Mouse (Mus musculus): ENCODE measurements at regions not wholly inside any gene's neighbourhood (a gene's known extent, or its start where the extent isn't known, plus 50 kb on each side); places are given as distances from the start of the nearest gene placed in this dataset.

DNA sequence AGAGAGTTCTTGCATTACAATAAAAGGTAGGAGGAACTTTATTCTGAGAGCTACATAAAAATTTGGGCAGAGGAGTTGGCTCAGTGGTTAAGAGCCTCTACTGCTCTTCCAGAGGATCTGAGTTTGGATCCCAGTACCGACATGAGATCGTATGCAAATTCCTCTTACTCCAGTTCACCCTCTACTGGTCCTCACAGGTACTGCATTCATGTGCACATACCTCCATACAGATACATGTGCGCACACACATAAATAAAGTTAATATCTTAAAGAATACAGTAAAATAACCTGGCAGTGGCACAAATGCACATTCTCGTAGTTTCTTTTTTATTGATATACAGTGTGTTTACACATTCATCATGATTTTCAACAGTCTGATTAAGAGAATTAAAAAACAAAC lies 232.4 kb downstream of the Vps13c start:
- DNase-seq: no peak
- Histone ChIP-seq H3K4me3 (no peak overlapping the region), H3K9ac (ENCODE audit: low read depth, low read length) (no peak overlapping the region), H3K79me2 (replicated peaks; ENCODE audit: control insufficient read depth, insufficient read depth, low read length) (no peaks in the 10 kb centered on the region), H3K4me1 (ENCODE audit: control insufficient read depth, insufficient read depth, low read length) (no peaks in the 10 kb centered on the region), H3K27me3 (ENCODE audit: control insufficient read depth, insufficient read depth, low read length) (no peaks in the 10 kb centered on the region), H3K36me3 (ENCODE audit: control insufficient read depth, insufficient read depth, low read length) (no peaks in the 10 kb centered on the region), H3K27ac (no peak overlapping the region)
- TF ChIP-seq CTCF (IDR thresholded peaks at IDR 0.05): peak; percentile 34
- TF ChIP-seq EP300 (IDR thresholded peaks at IDR 0.05; ENCODE audit: insufficient read depth, low read depth, low read length): no peak
- 91% methylated on average over 4 of the region's 4 CpGs for WGBS
- intact Hi-C loops (cut with DNase I): no loop called here

DNA sequence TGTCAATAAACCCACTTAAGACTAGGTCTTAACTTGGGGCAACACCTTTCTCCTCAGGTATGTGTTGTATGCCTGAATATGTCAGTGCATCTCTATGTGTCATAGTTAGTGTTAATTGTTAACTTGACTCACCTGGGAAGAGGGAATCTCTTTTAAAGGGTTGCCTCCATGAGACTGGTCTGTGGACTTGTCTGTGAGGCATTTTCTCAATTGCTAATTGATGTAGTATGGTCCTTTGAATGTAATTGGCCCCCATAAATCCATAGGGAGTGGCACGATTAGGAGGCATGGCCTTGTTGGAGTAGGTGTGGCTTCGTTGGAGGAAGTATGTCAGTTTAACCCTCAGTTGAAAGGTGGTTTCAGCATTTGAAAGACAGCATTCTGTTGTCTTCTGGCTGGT lies 237.1 kb downstream of the Vps13c start:
- H3K4me1 ChIP-seq (ENCODE audit: control insufficient read depth, insufficient read depth, low read length): no peaks in the 10 kb centered on the region
- DNase-seq: no peak
- 61% methylated on average over 2 of the region's 2 CpGs for WGBS
- no peak overlapping the region for H3K4me3 ChIP-seq
- no peak for TF ChIP-seq EP300 (IDR thresholded peaks at IDR 0.05; ENCODE audit: insufficient read depth, low read depth, low read length)
- no peak for TF ChIP-seq POLR2A (IDR thresholded peaks at IDR 0.05; ENCODE audit: insufficient read depth, low read depth, low read length)
- TF ChIP-seq CTCF (IDR thresholded peaks at IDR 0.05): no peak
- no peak overlapping the region for H3K9ac ChIP-seq (ENCODE audit: low read depth, low read length)
- no peaks in the 10 kb centered on the region for H3K36me3 ChIP-seq (ENCODE audit: control insufficient read depth, insufficient read depth, low read length)
- no peaks in the 10 kb centered on the region for H3K27me3 ChIP-seq (ENCODE audit: control insufficient read depth, insufficient read depth, low read length)
- no peak overlapping the region for H3K27ac ChIP-seq
- intact Hi-C loops (cut with DNase I): no loop called here
- no peaks in the 10 kb centered on the region for H3K79me2 ChIP-seq (replicated peaks; ENCODE audit: control insufficient read depth, insufficient read depth, low read length)

DNA sequence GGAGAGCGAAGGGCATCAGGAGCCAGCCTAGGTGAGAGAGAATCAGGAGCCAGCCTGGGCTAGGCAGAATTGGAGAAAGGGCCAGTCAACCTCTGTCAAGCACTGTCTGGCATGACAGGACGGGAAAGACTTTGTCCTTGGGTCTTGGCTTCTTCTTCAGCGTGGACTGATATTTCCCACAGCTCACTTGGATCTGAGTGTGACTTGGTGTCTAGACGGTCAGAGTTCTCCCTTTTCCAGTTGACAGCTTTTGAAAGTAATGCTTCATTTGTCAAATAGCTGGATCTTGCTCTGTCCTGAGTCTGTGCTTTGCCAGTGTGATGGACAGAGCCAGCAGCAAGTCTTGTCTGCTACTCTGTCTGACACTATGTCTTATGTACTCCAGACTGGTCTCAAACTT lies 243.1 kb downstream of the Vps13c start:
- Histone ChIP-seq H3K9ac (ENCODE audit: low read depth, low read length) (no peak overlapping the region), H3K4me1 (ENCODE audit: control insufficient read depth, insufficient read depth, low read length) (no peaks in the 10 kb centered on the region; the same call in 1 of the 2 replicates), H3K79me2 (replicated peaks; ENCODE audit: control insufficient read depth, insufficient read depth, low read length) (no peaks in the 10 kb centered on the region), H3K27me3 (ENCODE audit: control insufficient read depth, insufficient read depth, low read length) (no peaks in the 10 kb centered on the region), H3K36me3 (ENCODE audit: control insufficient read depth, insufficient read depth, low read length) (no peaks in the 10 kb centered on the region), H3K4me3 (no peak overlapping the region), H3K27ac (no peak overlapping the region)
- DNase-seq: no peak
- intact Hi-C loops (cut with DNase I): no loop called here
- 71% methylated on average over 4 of the region's 4 CpGs for WGBS
- TF ChIP-seq CTCF (IDR thresholded peaks at IDR 0.05): no peak
- TF ChIP-seq EP300 (IDR thresholded peaks at IDR 0.05; ENCODE audit: insufficient read depth, low read depth, low read length): no peak
- no peak for TF ChIP-seq POLR2A (IDR thresholded peaks at IDR 0.05; ENCODE audit: insufficient read depth, low read depth, low read length)

DNA sequence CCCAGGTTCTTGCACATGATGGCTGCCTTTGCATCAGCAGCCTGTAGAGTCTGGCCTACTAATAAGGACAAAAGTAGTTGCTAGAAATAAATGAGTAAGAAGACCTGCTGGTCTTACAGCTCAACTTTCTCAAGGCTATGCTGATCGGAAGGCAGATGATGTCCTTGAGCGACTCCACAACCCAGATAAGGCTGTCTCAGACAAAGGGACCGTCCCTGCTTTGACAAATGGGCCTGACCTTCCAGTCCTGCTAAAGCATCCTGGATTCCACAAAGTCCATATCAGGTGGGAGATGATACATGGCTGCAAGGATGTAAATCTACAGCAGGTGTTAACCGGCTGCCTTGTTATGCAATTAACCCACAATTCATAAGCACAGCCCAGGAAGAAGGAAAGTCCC lies 244.8 kb downstream of the Vps13c start:
- intact Hi-C loops (cut with DNase I): no loop called here
- H3K9ac ChIP-seq (ENCODE audit: low read depth, low read length): no peak overlapping the region
- H3K4me3 ChIP-seq: no peak overlapping the region
- H3K36me3 ChIP-seq (ENCODE audit: control insufficient read depth, insufficient read depth, low read length): no peaks in the 10 kb centered on the region
- H3K27me3 ChIP-seq (ENCODE audit: control insufficient read depth, insufficient read depth, low read length): no peaks in the 10 kb centered on the region
- no peaks in the 10 kb centered on the region for H3K79me2 ChIP-seq (replicated peaks; ENCODE audit: control insufficient read depth, insufficient read depth, low read length)
- WGBS: 82% methylated on average over 4 of the region's 4 CpGs
- no peak for DNase-seq
- TF ChIP-seq EP300 (IDR thresholded peaks at IDR 0.05; ENCODE audit: insufficient read depth, low read depth, low read length) (no peak), POLR2A (IDR thresholded peaks at IDR 0.05; ENCODE audit: insufficient read depth, low read depth, low read length) (no peak), CTCF (IDR thresholded peaks at IDR 0.05) (no peak)
- no peak overlapping the region for H3K27ac ChIP-seq
- no peaks in the 10 kb centered on the region; the same call in 1 of the 2 replicates for H3K4me1 ChIP-seq (ENCODE audit: control insufficient read depth, insufficient read depth, low read length)

DNA sequence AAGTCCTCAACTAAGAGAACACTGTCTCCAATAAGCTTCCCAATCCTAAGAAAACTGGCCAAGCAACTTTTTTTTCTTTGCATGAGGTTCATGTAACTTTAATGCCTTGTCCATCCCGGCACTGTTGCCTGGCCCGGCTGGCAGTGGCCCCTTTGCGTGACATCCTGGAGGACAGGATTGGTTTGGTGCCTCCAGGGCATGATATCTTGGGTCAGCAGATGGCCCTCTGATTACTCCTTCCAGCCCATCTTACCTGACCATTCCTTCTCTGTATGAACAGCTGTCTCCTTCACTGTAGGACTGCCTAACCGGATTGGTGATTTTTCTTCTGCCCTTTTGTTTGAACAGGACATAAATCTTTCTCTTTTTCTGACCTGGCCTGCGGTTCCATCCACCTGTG lies 254.4 kb downstream of the Vps13c start:
- no peak overlapping the region for H3K27ac ChIP-seq
- DNase-seq: no peak
- intact Hi-C loops (cut with DNase I): no loop called here
- no peak overlapping the region for H3K4me3 ChIP-seq
- H3K27me3 ChIP-seq (ENCODE audit: control insufficient read depth, insufficient read depth, low read length): no peaks in the 10 kb centered on the region
- TF ChIP-seq EP300 (IDR thresholded peaks at IDR 0.05; ENCODE audit: insufficient read depth, low read depth, low read length) (no peak), CTCF (IDR thresholded peaks at IDR 0.05) (no peak), POLR2A (IDR thresholded peaks at IDR 0.05; ENCODE audit: insufficient read depth, low read depth, low read length) (no peak)
- H3K36me3 ChIP-seq (ENCODE audit: control insufficient read depth, insufficient read depth, low read length): no peaks in the 10 kb centered on the region
- 93% methylated on average over 5 of the region's 5 CpGs for WGBS
- no peaks in the 10 kb centered on the region for H3K79me2 ChIP-seq (replicated peaks; ENCODE audit: control insufficient read depth, insufficient read depth, low read length)
- no peak overlapping the region for H3K9ac ChIP-seq (ENCODE audit: low read depth, low read length)
- H3K4me1 ChIP-seq (ENCODE audit: control insufficient read depth, insufficient read depth, low read length): no peaks in the 10 kb centered on the region

DNA sequence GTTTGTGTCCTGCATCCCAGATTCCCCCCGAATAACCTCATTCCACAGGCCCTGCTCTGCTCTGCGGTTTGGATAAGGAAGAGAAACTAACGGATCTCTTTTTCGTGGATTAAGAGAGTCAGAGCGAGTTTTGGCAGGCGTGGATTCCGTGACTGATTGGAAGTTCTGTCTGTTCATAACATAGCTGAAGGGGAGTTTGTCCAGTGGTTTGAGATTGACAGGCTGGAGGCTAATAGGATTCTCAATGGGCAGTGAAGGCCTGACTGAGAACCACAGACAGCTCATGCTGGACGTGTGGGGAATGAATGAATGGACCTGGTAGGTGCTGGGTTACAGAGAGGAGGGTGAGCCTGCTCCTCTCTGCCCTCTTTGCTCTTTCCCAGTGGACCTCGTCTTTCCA lies 269.6 kb downstream of the Vps13c start:
- 72% methylated on average over 9 of the region's 9 CpGs for WGBS
- TF ChIP-seq POLR2A (IDR thresholded peaks at IDR 0.05; ENCODE audit: insufficient read depth, low read depth, low read length) (no peak), EP300 (IDR thresholded peaks at IDR 0.05; ENCODE audit: insufficient read depth, low read depth, low read length) (no peak), CTCF (IDR thresholded peaks at IDR 0.05) (no peak)
- H3K27ac ChIP-seq: no peak overlapping the region
- H3K9ac ChIP-seq (ENCODE audit: low read depth, low read length): no peak overlapping the region
- H3K4me3 ChIP-seq: no peak overlapping the region
- H3K79me2 ChIP-seq (replicated peaks; ENCODE audit: control insufficient read depth, insufficient read depth, low read length): no peaks in the 10 kb centered on the region
- no peak for DNase-seq
- H3K4me1 ChIP-seq (ENCODE audit: control insufficient read depth, insufficient read depth, low read length): no peaks in the 10 kb centered on the region
- H3K36me3 ChIP-seq (ENCODE audit: control insufficient read depth, insufficient read depth, low read length): no peaks in the 10 kb centered on the region
- H3K27me3 ChIP-seq (ENCODE audit: control insufficient read depth, insufficient read depth, low read length): no peaks in the 10 kb centered on the region
- intact Hi-C loops (cut with DNase I): loop anchor here (10.0 kb wide), 1 partner anchor 1455 kb away; no protein-coding TSS in a partner anchor
